Comparison of ENCODE assay signal across 22 mouse cellular contexts in genomic region chr2:6523261-6523923, GRCm38 (mm10).
DNase-seq lines count a peak whose midpoint lies in the region; ATAC-seq and TF ChIP-seq lines count a peak whose summit lies in the region.
"Had no signal": no experiment of that assay in that cellular context is flagged by ENCODE, and none has a peak within 500 bp of the region (broad histone marks: within the 10 kb centered on the region; RNA-seq: fewer than 3 reads in every experiment).

No protein-coding gene starts in this region.

- H3K9me3 ChIP-seq in forebrain, embryonic 13.5 days (replicated peaks): no peaks in the 10 kb centered on the region
- no peaks in the 10 kb centered on the region for H3K9me3 ChIP-seq in forebrain, embryonic 10.5 days
- no peaks in the 10 kb centered on the region for H3K9me3 ChIP-seq in hindbrain, embryonic 10.5 days
- no peaks in the 10 kb centered on the region for H3K9me3 ChIP-seq in hindbrain, embryonic 12.5 days (replicated peaks)
- no peaks in the 10 kb centered on the region for H3K9me3 ChIP-seq in midbrain, postnatal 0 days (ENCODE audit: low read length)
- H3K9me3 ChIP-seq in midbrain, embryonic 14.5 days (ENCODE audit: control insufficient read depth, low read length): no peaks in the 10 kb centered on the region
- H3K9me3 ChIP-seq: G1E; intestine, embryonic 15.5 days had no signal

- H3K27me3 ChIP-seq in forebrain, embryonic 13.5 days: no peaks in the 10 kb centered on the region
- H3K27me3 ChIP-seq in forebrain, embryonic 10.5 days (ENCODE audit: poor library complexity, severe bottlenecking): no peaks in the 10 kb centered on the region
- no peaks in the 10 kb centered on the region for H3K27me3 ChIP-seq in hindbrain, embryonic 10.5 days (ENCODE audit: insufficient read depth, poor library complexity, severe bottlenecking)
- H3K27me3 ChIP-seq in hindbrain, embryonic 12.5 days: no peaks in the 10 kb centered on the region
- H3K27me3 ChIP-seq in midbrain, postnatal 0 days (ENCODE audit: insufficient read depth, low read length): no peaks in the 10 kb centered on the region
- no peaks in the 10 kb centered on the region for H3K27me3 ChIP-seq in midbrain, embryonic 14.5 days (ENCODE audit: control insufficient read depth, insufficient read depth, low read length)
- H3K27me3 ChIP-seq: intestine, embryonic 15.5 days had no signal

- no peak overlapping the region for H3K4me2 ChIP-seq in forebrain, embryonic 13.5 days
- no peak overlapping the region for H3K4me2 ChIP-seq in hindbrain, embryonic 12.5 days (replicated peaks)
- H3K4me2 ChIP-seq in midbrain, postnatal 0 days (ENCODE audit: low read depth, low read length, poor library complexity, severe bottlenecking): no peak overlapping the region
- no peak overlapping the region for H3K4me2 ChIP-seq in midbrain, embryonic 14.5 days (ENCODE audit: low read length)
- H3K4me2 ChIP-seq: hindbrain, embryonic 14.5 days; intestine, embryonic 15.5 days had no signal

- DNase-seq in forebrain, embryonic 10.5 days (ENCODE audit: extremely low spot score, low spot score): no peak
- DNase-seq in hindbrain, embryonic 10.5 days (ENCODE audit: low spot score): no peak
- no peak for DNase-seq in midbrain, postnatal 0 days (ENCODE audit: low spot score)
- no peak for DNase-seq in midbrain, embryonic 14.5 days
- no peak for DNase-seq in adrenal gland, postnatal 25 days
- DNase-seq: adrenal gland, postnatal 14 days; cerebellum, adult 11-12 months; cerebellum, postnatal 25 days; gastrocnemius, postnatal 14 days; heart, adult 2 months; kidney, adult 9 months; kidney, postnatal 4 days; liver; right cerebral cortex, postnatal 4 days; thymus, postnatal 14 days had no signal

- no peak overlapping the region; the same call in 1 of the 2 replicates for H3K27ac ChIP-seq in forebrain, embryonic 13.5 days
- H3K27ac ChIP-seq in forebrain, embryonic 10.5 days: no peak overlapping the region
- H3K27ac ChIP-seq in hindbrain, embryonic 10.5 days: 0 out of 2 replicates have a peak overlapping the region, but pooled peaks have one; percentile 16
- no peak overlapping the region for H3K27ac ChIP-seq in hindbrain, embryonic 12.5 days
- H3K27ac ChIP-seq in midbrain, postnatal 0 days (ENCODE audit: low read depth, low read length): no peak overlapping the region
- no peak overlapping the region for H3K27ac ChIP-seq in midbrain, embryonic 14.5 days (replicated peaks; ENCODE audit: low read depth, low read length)
- H3K27ac ChIP-seq: heart, adult 2 months; hindbrain, embryonic 14.5 days; intestine, embryonic 15.5 days had no signal

- H3K9ac ChIP-seq in forebrain, embryonic 13.5 days: no peak overlapping the region
- H3K9ac ChIP-seq in hindbrain, embryonic 12.5 days: no peak overlapping the region
- H3K9ac ChIP-seq in midbrain, postnatal 0 days (replicated peaks; ENCODE audit: low read length, poor library complexity, severe bottlenecking): 0 out of 2 replicates have a peak overlapping the region, but pooled peaks have one; percentile 14
- no peak overlapping the region for H3K9ac ChIP-seq in midbrain, embryonic 14.5 days (replicated peaks; ENCODE audit: low read length)
- H3K9ac ChIP-seq: hindbrain, embryonic 14.5 days; intestine, embryonic 15.5 days had no signal

- no peak overlapping the region for H3K4me3 ChIP-seq in forebrain, embryonic 13.5 days
- no peak overlapping the region for H3K4me3 ChIP-seq in forebrain, embryonic 10.5 days
- H3K4me3 ChIP-seq in hindbrain, embryonic 10.5 days: no peak overlapping the region
- H3K4me3 ChIP-seq in hindbrain, embryonic 12.5 days: no peak overlapping the region
- no peak overlapping the region for H3K4me3 ChIP-seq in midbrain, postnatal 0 days (ENCODE audit: low read depth, low read length)
- H3K4me3 ChIP-seq in midbrain, embryonic 14.5 days (replicated peaks; ENCODE audit: low read depth, low read length): no peak overlapping the region
- H3K4me3 ChIP-seq: heart, adult 2 months; intestine, embryonic 15.5 days had no signal

- ATAC-seq in forebrain, embryonic 13.5 days: peak; percentile 59
- ATAC-seq in hindbrain, embryonic 12.5 days (ENCODE audit: low FRiP score): no peak
- ATAC-seq in midbrain, postnatal 0 days (ENCODE audit: low FRiP score): no peak
- ATAC-seq in midbrain, embryonic 14.5 days (ENCODE audit: low FRiP score, low TSS enrichment): no peak
- ATAC-seq: activated CD4-positive, CD25-positive, alpha-beta regulatory T cell, adult 4 months; intestine, embryonic 15.5 days; midbrain, embryonic 16.5 days had no signal

- no peaks in the 10 kb centered on the region; the same call in 1 of the 2 replicates for H3K4me1 ChIP-seq in forebrain, embryonic 13.5 days
- H3K4me1 ChIP-seq in forebrain, embryonic 10.5 days: no peaks in the 10 kb centered on the region
- H3K4me1 ChIP-seq in hindbrain, embryonic 10.5 days (replicated peaks): no peaks in the 10 kb centered on the region
- no peaks in the 10 kb centered on the region for H3K4me1 ChIP-seq in hindbrain, embryonic 12.5 days
- no peaks in the 10 kb centered on the region for H3K4me1 ChIP-seq in midbrain, postnatal 0 days (ENCODE audit: insufficient read depth, low read length)
- H3K4me1 ChIP-seq in midbrain, embryonic 14.5 days (ENCODE audit: control insufficient read depth, insufficient read depth, low read length): no peaks in the 10 kb centered on the region
- H3K4me1 ChIP-seq: intestine, embryonic 15.5 days had no signal

- TF ChIP-seq CTCF in midbrain, postnatal 0 days (IDR thresholded peaks at IDR 0.05): no peak

- WGBS in forebrain, embryonic 13.5 days: 80% methylated on average over 16 of the region's 16 CpGs
- WGBS in forebrain, embryonic 10.5 days: 86% methylated on average over 16 of the region's 16 CpGs
- 88% methylated on average over 16 of the region's 16 CpGs for WGBS in hindbrain, embryonic 10.5 days
- WGBS in hindbrain, embryonic 12.5 days: 82% methylated on average over 16 of the region's 16 CpGs
- 78% methylated on average over 16 of the region's 16 CpGs for WGBS in midbrain, postnatal 0 days
- WGBS in midbrain, embryonic 14.5 days: 80% methylated on average over 16 of the region's 16 CpGs

- no peaks in the 10 kb centered on the region for H3K36me3 ChIP-seq in forebrain, embryonic 13.5 days (ENCODE audit: poor library complexity, severe bottlenecking)
- no peaks in the 10 kb centered on the region for H3K36me3 ChIP-seq in forebrain, embryonic 10.5 days (replicated peaks)
- H3K36me3 ChIP-seq in hindbrain, embryonic 10.5 days: no peaks in the 10 kb centered on the region
- H3K36me3 ChIP-seq in hindbrain, embryonic 12.5 days: no peaks in the 10 kb centered on the region
- no peaks in the 10 kb centered on the region for H3K36me3 ChIP-seq in midbrain, postnatal 0 days (ENCODE audit: insufficient read depth, low read length)
- H3K36me3 ChIP-seq in midbrain, embryonic 14.5 days (ENCODE audit: control insufficient read depth, insufficient read depth, low read length): no peaks in the 10 kb centered on the region
- H3K36me3 ChIP-seq: G1E; intestine, embryonic 15.5 days had no signal
